Mouse (Mus musculus) central nervous system, embryonic 18 days (tissue): Measurements from ENCODE around the gene 1700021F05Rik. TPM values are rescaled to one million over a fixed set of nuclear protein-coding genes. Genes with fewer than 3 reads are reported as not detected.

Experiments used
- polyA plus RNA-seq: library from polyadenylated mRNA; depleted of rRNA; stranded (reverse); fragments of >200 nt; gene quantifications from 2 replicates; pipeline ENCODE4 v1.2.3, GENCODE M21; 2012; rRNA removed

Gene 1700021F05Rik
- 25.1 and 27.0 TPM in 2 replicates for polyA plus RNA-seq

GRCm38 (mm10) chr10:43540442-43541152, at the start of gene 1700021F05Rik:
Gene 1700021F05Rik (minus strand): TSS chr10:43540994.

GRCm38 (mm10) chr10:43577997-43578331, 37.2 kb upstream of the 1700021F05Rik start, which contains the start of gene Cd24a:
Gene Cd24a (plus strand): TSS chr10:43578284.

GRCm38 (mm10) chr10:43523931-43524330, 16.9 kb downstream of the 1700021F05Rik start, which contains the start of gene Gm9803:
Gene Gm9803 (plus strand): TSS chr10:43524084.

GRCm38 (mm10) chr10:43478751-43479435, 61.9 kb downstream of the 1700021F05Rik start, which contains the start of gene Bend3:
Gene Bend3 (plus strand): TSS chr10:43478831.

Other genes starting within 250 kb of the 1700021F05Rik start
- 8.1 and 8.6 TPM in 2 replicates for gene Bend3, start 62.2 kb downstream of the 1700021F05Rik start, polyA plus RNA-seq
- 12.6 and 17.1 TPM in 2 replicates for gene Gm9803, start 16.9 kb downstream of the 1700021F05Rik start, polyA plus RNA-seq
- gene Cd24a, start 37.3 kb upstream of the 1700021F05Rik start, polyA plus RNA-seq, result 1,030 and 1,106 TPM in 2 replicates